Mouse (Mus musculus): ENCODE measurements around the gene Rnf135. TPM values are rescaled to one million over a fixed set of nuclear protein-coding genes. Genes with fewer than 3 reads are reported as not detected.
"Not testable (repeated sequence)": the region's sequence is repeated elsewhere in the genome, so short reads cannot be mapped to it uniquely, and the experiment has no call there.

Rnf135 gene
- polyA plus RNA-seq, 1 experiment from 2014 or later: 14.5 TPM

GRCm38 (mm10) chr11:80147748-80148147 lies 35.9 kb upstream of the Rnf135 start:
- Histone ChIP-seq H3K9ac (ENCODE audit: low read length) (no peak overlapping the region), H3K27ac (ENCODE audit: low read length) (no peak overlapping the region), H3K4me3 (ENCODE audit: low read length) (no peak overlapping the region), H3K36me3 (ENCODE audit: control insufficient read depth, insufficient read depth) (no peaks in the 10 kb centered on the region), H3K27me3 (ENCODE audit: control insufficient read depth, insufficient read depth, low read length) (no peaks in the 10 kb centered on the region), H3K4me2 (ENCODE audit: low read depth, low read length) (no peak overlapping the region), H3K4me1 (ENCODE audit: control insufficient read depth, insufficient read depth, low read length) (peaks cover 7% of the 10 kb centered on the region), H3K9me3 (replicated peaks; ENCODE audit: control insufficient read depth, low read length) (no peaks in the 10 kb centered on the region)
- WGBS: 73% methylated on average over 6 of the region's 6 CpGs
- no peak for ATAC-seq (replicated peaks; ENCODE audit: extremely low read depth, insufficient read depth, low FRiP score)

GRCm38 (mm10) chr11:80148313-80148712 lies 35.3 kb upstream of the Rnf135 start:
- no peak for ATAC-seq (replicated peaks; ENCODE audit: extremely low read depth, insufficient read depth, low FRiP score)
- Histone ChIP-seq H3K4me2 (ENCODE audit: low read depth, low read length) (no peak overlapping the region), H3K4me3 (ENCODE audit: low read length) (no peak overlapping the region), H3K9ac (ENCODE audit: low read length) (no peak overlapping the region), H3K27ac (ENCODE audit: low read length) (no peak overlapping the region), H3K4me1 (ENCODE audit: control insufficient read depth, insufficient read depth, low read length) (0 out of 2 replicates have a peak, but pooled peaks cover 2% of the 10 kb centered on the region), H3K36me3 (ENCODE audit: control insufficient read depth, insufficient read depth) (no peaks in the 10 kb centered on the region), H3K27me3 (ENCODE audit: control insufficient read depth, insufficient read depth, low read length) (no peaks in the 10 kb centered on the region; the same call in 1 of the 2 replicates), H3K9me3 (replicated peaks; ENCODE audit: control insufficient read depth, low read length) (no peaks in the 10 kb centered on the region)
- WGBS: 58% methylated on average over 1 of the region's 1 CpGs

- not testable (repeated sequence) for ATAC-seq (replicated peaks; ENCODE audit: extremely low read depth, insufficient read depth, low FRiP score); H3K27me3 ChIP-seq (ENCODE audit: control insufficient read depth, insufficient read depth, low read length); H3K36me3 ChIP-seq (ENCODE audit: control insufficient read depth, insufficient read depth); H3K4me1 ChIP-seq (ENCODE audit: control insufficient read depth, insufficient read depth, low read length); H3K27ac ChIP-seq (ENCODE audit: low read length); H3K9ac ChIP-seq (ENCODE audit: low read length); H3K9me3 ChIP-seq (replicated peaks; ENCODE audit: control insufficient read depth, low read length); H3K4me2 ChIP-seq (ENCODE audit: low read depth, low read length); H3K4me3 ChIP-seq (ENCODE audit: low read length)
- WGBS: 56% methylated on average over 1 of the region's 4 CpGs
Measured at GRCm38 (mm10) chr11:80148974-80149373, 34.7 kb upstream of the Rnf135 start.

- no peaks in the 10 kb centered on the region for H3K9me3 ChIP-seq (replicated peaks; ENCODE audit: control insufficient read depth, low read length)
- WGBS: 74% methylated on average over 8 of the region's 8 CpGs
- peaks cover 6% of the 10 kb centered on the region for H3K27me3 ChIP-seq (ENCODE audit: control insufficient read depth, insufficient read depth, low read length)
- 0 out of 2 replicates have a peak, but pooled peaks cover 4% of the 10 kb centered on the region for H3K4me1 ChIP-seq (ENCODE audit: control insufficient read depth, insufficient read depth, low read length)
- no peak overlapping the region for H3K4me3 ChIP-seq (ENCODE audit: low read length)
- no peak overlapping the region for H3K27ac ChIP-seq (ENCODE audit: low read length)
- no peak overlapping the region for H3K4me2 ChIP-seq (ENCODE audit: low read depth, low read length)
- no peak for ATAC-seq (replicated peaks; ENCODE audit: extremely low read depth, insufficient read depth, low FRiP score)
- H3K36me3 ChIP-seq (ENCODE audit: control insufficient read depth, insufficient read depth): no peaks in the 10 kb centered on the region
- H3K9ac ChIP-seq (ENCODE audit: low read length): no peak overlapping the region
Measured at GRCm38 (mm10) chr11:80149412-80150023, 34.1 kb upstream of the Rnf135 start.

DNA sequence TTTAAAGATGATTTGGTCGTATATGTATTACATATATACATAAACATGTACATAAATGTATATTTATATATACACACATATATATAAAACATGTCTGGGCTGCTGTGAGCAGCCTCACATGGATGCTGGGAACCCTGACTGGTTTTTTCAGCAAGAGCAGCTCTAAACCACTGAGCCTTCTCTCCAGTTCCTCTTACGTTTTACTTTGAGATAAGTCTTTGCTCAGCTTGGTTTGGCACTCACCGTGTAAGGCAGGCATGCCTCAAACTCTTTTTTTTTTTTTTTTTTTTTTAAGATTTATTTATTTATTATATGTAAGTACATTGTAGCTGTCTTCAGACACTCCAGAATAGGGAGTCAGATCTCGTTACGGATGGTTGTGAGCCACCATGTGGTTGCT lies 33.1 kb upstream of the Rnf135 start:
- no peak for ATAC-seq (replicated peaks; ENCODE audit: extremely low read depth, insufficient read depth, low FRiP score)

GRCm38 (mm10) chr11:80151541-80151940 lies 32.1 kb upstream of the Rnf135 start:
- Histone ChIP-seq H3K4me2 (ENCODE audit: low read depth, low read length) (no peak overlapping the region), H3K9ac (ENCODE audit: low read length) (no peak overlapping the region), H3K9me3 (replicated peaks; ENCODE audit: control insufficient read depth, low read length) (no peaks in the 10 kb centered on the region), H3K36me3 (ENCODE audit: control insufficient read depth, insufficient read depth) (no peaks in the 10 kb centered on the region), H3K4me1 (ENCODE audit: control insufficient read depth, insufficient read depth, low read length) (0 out of 2 replicates have a peak, but pooled peaks cover 4% of the 10 kb centered on the region), H3K27ac (ENCODE audit: low read length) (no peak overlapping the region), H3K4me3 (ENCODE audit: low read length) (no peak overlapping the region), H3K27me3 (ENCODE audit: control insufficient read depth, insufficient read depth, low read length) (peaks cover 17% of the 10 kb centered on the region)
- 48% methylated on average over 2 of the region's 2 CpGs for WGBS
- no peak for ATAC-seq (replicated peaks; ENCODE audit: extremely low read depth, insufficient read depth, low FRiP score)

More for the DNA sequence above, 33.1 kb upstream of the Rnf135 start:
- H3K36me3 ChIP-seq (ENCODE audit: control insufficient read depth, insufficient read depth): no peaks in the 10 kb centered on the region
- peaks cover 16% of the 10 kb centered on the region for H3K27me3 ChIP-seq (ENCODE audit: control insufficient read depth, insufficient read depth, low read length)
- H3K9ac ChIP-seq (ENCODE audit: low read length): no peak overlapping the region
- H3K4me3 ChIP-seq (ENCODE audit: low read length): no peak overlapping the region
- H3K4me1 ChIP-seq (ENCODE audit: control insufficient read depth, insufficient read depth, low read length): 0 out of 2 replicates have a peak, but pooled peaks cover 4% of the 10 kb centered on the region
- no peak overlapping the region for H3K27ac ChIP-seq (ENCODE audit: low read length)
- 62% methylated on average over 5 of the region's 5 CpGs for WGBS
- no peak overlapping the region for H3K4me2 ChIP-seq (ENCODE audit: low read depth, low read length)
- no peaks in the 10 kb centered on the region for H3K9me3 ChIP-seq (replicated peaks; ENCODE audit: control insufficient read depth, low read length)

DNA sequence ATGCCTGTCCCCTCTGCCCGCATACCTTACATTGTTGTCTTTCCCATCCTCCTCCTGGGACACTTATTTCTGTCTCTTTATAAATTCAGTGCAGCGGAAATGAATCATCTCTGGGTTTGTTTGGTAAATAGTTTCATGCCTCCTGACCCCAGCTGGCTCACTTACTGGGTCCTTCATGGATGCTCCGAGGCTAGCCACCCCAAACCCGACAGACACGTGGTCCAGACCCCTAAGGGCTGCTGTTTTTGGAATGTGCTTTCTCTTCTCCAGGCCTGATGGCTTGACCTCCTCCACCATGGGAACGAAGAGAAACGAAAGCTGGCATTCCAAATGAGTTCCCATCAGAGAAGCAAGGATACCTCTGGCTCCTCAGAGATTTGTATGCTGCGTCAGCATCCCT lies 31.3 kb upstream of the Rnf135 start:
- no peak for ATAC-seq (replicated peaks; ENCODE audit: extremely low read depth, insufficient read depth, low FRiP score)
- H3K27me3 ChIP-seq (ENCODE audit: control insufficient read depth, insufficient read depth, low read length): peaks cover 17% of the 10 kb centered on the region
- 58% methylated on average over 8 of the region's 8 CpGs for WGBS

DNA sequence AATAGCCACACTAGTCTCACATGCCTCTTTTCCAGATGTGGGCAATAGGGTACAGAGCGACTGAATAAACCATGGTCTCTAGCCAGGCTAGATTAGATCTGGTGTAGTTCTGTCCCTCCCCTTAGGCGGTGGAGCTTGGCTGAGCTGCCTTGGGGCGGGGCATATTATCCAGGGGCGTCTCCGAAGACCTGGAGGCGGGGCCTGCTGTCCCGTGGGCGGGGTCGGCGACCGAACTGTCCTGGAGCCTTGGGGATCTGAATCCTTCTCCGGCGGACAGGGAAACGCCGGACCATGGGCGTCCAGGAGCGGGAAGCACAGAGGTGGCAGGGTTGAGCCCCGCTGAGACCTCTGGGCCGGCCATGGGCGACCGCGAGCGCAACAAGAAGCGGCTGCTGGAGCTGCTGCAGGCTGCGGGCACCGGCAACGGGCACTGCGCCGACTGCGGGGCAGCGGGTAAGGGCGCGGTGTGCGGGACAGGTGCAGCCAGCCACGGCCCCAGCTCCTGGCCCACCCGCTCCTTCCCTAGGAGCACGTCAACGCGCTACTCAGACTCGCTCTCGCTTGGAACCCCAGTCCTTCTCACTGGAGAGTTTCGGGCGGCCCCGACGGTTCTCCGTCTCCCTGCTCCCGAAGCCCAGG lies 29.7 kb upstream of the Rnf135 start, which contains the start of gene Adap2:
Gene Adap2 (plus strand): TSS at position 249 of the 639 bp plus-strand sequence.
- H3K27ac ChIP-seq (ENCODE audit: low read length): no peak within 1 kb of the TSS
- H3K9ac ChIP-seq (ENCODE audit: low read length): peak within 1 kb of the TSS; percentile 70

More for the DNA sequence above, 31.3 kb upstream of the Rnf135 start:
- no peaks in the 10 kb centered on the region for H3K36me3 ChIP-seq (ENCODE audit: control insufficient read depth, insufficient read depth)
- no peak overlapping the region for H3K27ac ChIP-seq (ENCODE audit: low read length)
- H3K4me2 ChIP-seq (ENCODE audit: low read depth, low read length): no peak overlapping the region
- H3K9me3 ChIP-seq (replicated peaks; ENCODE audit: control insufficient read depth, low read length): no peaks in the 10 kb centered on the region
- H3K4me3 ChIP-seq (ENCODE audit: low read length): no peak overlapping the region
- no peak overlapping the region for H3K9ac ChIP-seq (ENCODE audit: low read length)
- H3K4me1 ChIP-seq (ENCODE audit: control insufficient read depth, insufficient read depth, low read length): 0 out of 2 replicates have a peak, but pooled peaks cover 4% of the 10 kb centered on the region

GRCm38 (mm10) chr11:80154501-80154900 lies 29.1 kb upstream of the Rnf135 start:
- Histone ChIP-seq H3K4me1 (ENCODE audit: control insufficient read depth, insufficient read depth, low read length) (0 out of 2 replicates have a peak, but pooled peaks cover 2% of the 10 kb centered on the region), H3K27me3 (ENCODE audit: control insufficient read depth, insufficient read depth, low read length) (peaks cover 17% of the 10 kb centered on the region), H3K4me3 (ENCODE audit: low read length) (peak overlapping the region; percentile 69), H3K36me3 (ENCODE audit: control insufficient read depth, insufficient read depth) (no peaks in the 10 kb centered on the region), H3K4me2 (ENCODE audit: low read depth, low read length) (peak overlapping the region; percentile 86), H3K9me3 (replicated peaks; ENCODE audit: control insufficient read depth, low read length) (no peaks in the 10 kb centered on the region), H3K27ac (ENCODE audit: low read length) (no peak overlapping the region), H3K9ac (ENCODE audit: low read length) (peak overlapping the region; percentile 70; the same call in 1 of the 2 replicates)
- ATAC-seq (replicated peaks; ENCODE audit: extremely low read depth, insufficient read depth, low FRiP score): no peak
- WGBS: 25% methylated on average over 25 of the region's 25 CpGs

More for the DNA sequence above, 29.7 kb upstream of the Rnf135 start, which contains the start of gene Adap2:
- Histone ChIP-seq H3K9me3 (replicated peaks; ENCODE audit: control insufficient read depth, low read length) (no peaks in the 10 kb centered on the region), H3K4me1 (ENCODE audit: control insufficient read depth, insufficient read depth, low read length) (0 out of 2 replicates have a peak, but pooled peaks cover 4% of the 10 kb centered on the region), H3K4me2 (ENCODE audit: low read depth, low read length) (peak within 1 kb of the TSS; percentile 86), H3K4me3 (ENCODE audit: low read length) (peak within 1 kb of the TSS; percentile 69), H3K27me3 (ENCODE audit: control insufficient read depth, insufficient read depth, low read length) (peaks cover 17% of the 10 kb centered on the region), H3K36me3 (ENCODE audit: control insufficient read depth, insufficient read depth) (no peaks in the 10 kb centered on the region)
- ATAC-seq (replicated peaks; ENCODE audit: extremely low read depth, insufficient read depth, low FRiP score): peak; percentile 93
- 3% methylated on average over 46 of the region's 47 CpGs for WGBS
